Mouse (Mus musculus) ES-Bruce4 (cell line): Measurements from ENCODE around the gene H2-D1.

Experiments
- CTCF ChIP-seq: IDR thresholded peaks from one replicate; pipeline ENCODE4 v1.8.1; 2011; ENCODE audit warnings: low read depth, low read length
- EP300 ChIP-seq: IDR thresholded peaks from 2 replicates; pipeline ENCODE4 v1.6.1; 2011; ENCODE audit warnings: low read depth, low read length; ENCODE audit not compliant: insufficient read depth
- POLR2A ChIP-seq: IDR thresholded peaks from one replicate; pipeline ENCODE4 v1.8.1; 2011; ENCODE audit warnings: low read length; ENCODE audit not compliant: insufficient read depth

- TF ChIP-seq CTCF: no peak
- no peak for TF ChIP-seq POLR2A
- TF ChIP-seq EP300: no peak
These were observed at the start of gene H2-D1 for GRCm38 (mm10) chr17:35262664-35263522.
